Mouse (Mus musculus) hindbrain, embryonic 15.5 days (tissue): Measurements from ENCODE around the gene Ctnnb1. TPM values are rescaled to one million over a fixed set of nuclear protein-coding genes. Genes with fewer than 3 reads are reported as not detected.

Source experiments
- ATAC-seq: fragments of 200-750 bp; cut with Nextera tagmentation; 2 replicates; pipeline ENCODE4 v1.8.0; 2017; ENCODE audit warnings: low read depth, moderate number of reproducible peaks, moderate TSS enrichment; ENCODE audit not compliant: low FRiP score
- H3K27ac ChIP-seq: fragments of 300-500 bp; sonication (generic); replicated peaks from 2 replicates; pipeline ENCODE4 v1.5.1; 2015; ENCODE audit warnings: mild to moderate bottlenecking, inconsistent platforms
- H3K27me3 ChIP-seq: fragments of 300-500 bp; sonication (generic); 2 replicates; pipeline ENCODE4 v1.6.1; 2015; ENCODE audit warnings: control low read depth, inconsistent platforms
- H3K36me3 ChIP-seq: fragments of 300-500 bp; sonication (generic); 2 replicates; pipeline ENCODE4 v1.6.1; 2015; ENCODE audit warnings: control low read depth, inconsistent platforms
- H3K4me1 ChIP-seq: fragments of 300-500 bp; sonication (generic); replicated peaks from 2 replicates; pipeline ENCODE4 v1.6.1; 2015; ENCODE audit warnings: control low read depth, inconsistent platforms
- H3K4me2 ChIP-seq: fragments of 300-500 bp; sonication (generic); 2 replicates; pipeline ENCODE4 v1.6.1; 2015; ENCODE audit warnings: moderate library complexity, mild to moderate bottlenecking, inconsistent platforms
- H3K4me3 ChIP-seq: fragments of 300-500 bp; sonication (generic); 2 replicates; pipeline ENCODE4 v1.5.1; 2015; ENCODE audit warnings: mild to moderate bottlenecking, inconsistent platforms
- H3K9ac ChIP-seq: fragments of 300-500 bp; sonication (generic); 2 replicates; pipeline ENCODE4 v1.6.1; 2015; ENCODE audit warnings: inconsistent platforms
- H3K9me3 ChIP-seq: fragments of 300-500 bp; sonication (generic); 2 replicates; pipeline ENCODE4 v1.6.1; 2016; ENCODE audit warnings: control low read depth, inconsistent platforms
- WGBS: fragments of 180-500 bp; shearing (Covaris S2); methylation state at CpG from one replicate; pipeline ENCODE4 v1.1.7; 2015; 5-methylcytosine and 5-hydroxymethylcytosine counted together
- polyA plus RNA-seq: library from polyadenylated mRNA; unstranded; fragments of >200 nt; fragmentation: Nextera tagmentation; extraction: Ambion mirVana; gene quantifications from 2 replicates; pipeline ENCODE4 v1.2.1, GENCODE M21; 2015

Gene Ctnnb1
- polyA plus RNA-seq, 1 experiment from 2014 or later: 394 TPM

DNA sequence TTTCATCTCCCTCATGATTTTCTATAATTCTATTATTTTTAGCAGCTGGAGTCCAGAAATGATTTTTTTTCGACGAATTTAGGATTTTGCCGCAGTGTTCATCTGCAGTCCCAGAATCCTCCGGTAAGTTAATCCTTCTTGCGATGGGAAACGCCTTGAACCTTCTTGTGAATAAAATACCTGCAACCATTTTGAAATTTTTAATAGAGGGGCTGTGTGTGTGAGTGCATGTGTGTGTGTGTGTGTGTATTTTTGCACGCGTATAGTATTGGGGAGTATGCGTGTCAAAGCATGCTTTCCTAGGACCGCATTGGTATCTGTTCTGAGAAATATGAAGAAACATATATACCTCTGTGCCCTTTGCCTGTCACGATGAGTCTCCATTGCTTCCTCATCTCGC lies 1.0 kb downstream of the Ctnnb1 start:
- Histone ChIP-seq H3K4me3 (no peak overlapping the region), H3K36me3 (no peaks in the 10 kb centered on the region), H3K27ac (no peak overlapping the region), H3K9ac (no peak overlapping the region), H3K9me3 (no peaks in the 10 kb centered on the region), H3K4me2 (peak overlapping the region; percentile 12; the same call in 1 of the 2 replicates), H3K4me1 (peaks cover 11% of the 10 kb centered on the region), H3K27me3 (no peaks in the 10 kb centered on the region)
- 86% methylated on average over 12 of the region's 12 CpGs for WGBS
- ATAC-seq: no peak

DNA sequence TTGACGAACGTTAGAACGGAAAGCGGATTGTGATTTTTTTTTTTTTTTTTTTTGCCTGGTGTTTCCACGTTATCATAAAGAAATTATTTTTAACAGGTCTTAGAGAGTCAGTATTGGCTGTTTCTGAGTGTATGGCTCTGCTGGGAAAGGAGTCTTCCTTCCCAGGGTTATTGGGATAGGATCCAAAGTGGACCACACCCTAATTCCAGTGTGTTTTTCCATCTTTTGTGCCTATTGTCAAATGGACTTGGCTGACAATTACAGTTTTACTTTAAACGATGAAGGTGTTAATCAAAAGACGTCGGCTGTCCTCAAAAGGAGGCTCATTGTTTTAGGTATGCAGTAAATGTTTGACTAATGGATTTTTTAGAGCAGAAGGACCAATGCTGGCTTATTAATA lies 1.8 kb downstream of the Ctnnb1 start:
- Histone ChIP-seq H3K27me3 (no peaks in the 10 kb centered on the region), H3K4me3 (no peak overlapping the region), H3K4me1 (peaks cover 19% of the 10 kb centered on the region), H3K9ac (no peak overlapping the region), H3K27ac (no peak overlapping the region), H3K9me3 (no peaks in the 10 kb centered on the region), H3K36me3 (no peaks in the 10 kb centered on the region), H3K4me2 (no peak overlapping the region)
- WGBS: 67% methylated on average over 8 of the region's 8 CpGs
- ATAC-seq: no peak

DNA sequence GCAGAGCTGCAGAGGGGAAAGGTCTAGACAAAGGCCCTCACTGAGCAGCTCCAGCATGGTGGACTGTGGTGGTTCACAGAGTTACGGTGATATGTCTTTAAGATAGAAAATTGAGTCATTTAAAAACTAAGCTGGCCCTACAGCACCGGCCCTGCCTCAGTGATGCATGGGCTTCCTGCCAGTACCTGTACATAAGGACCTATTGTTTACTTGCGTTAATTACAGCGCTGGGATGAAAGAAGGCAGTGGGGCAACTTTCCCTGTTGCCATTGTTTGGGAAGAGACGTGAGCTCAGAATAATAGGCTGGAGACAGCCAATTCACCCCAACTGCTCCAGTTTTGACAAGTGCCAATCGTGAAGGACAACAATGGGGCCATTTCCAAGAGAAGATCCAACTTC lies 3.4 kb downstream of the Ctnnb1 start:
- no peaks in the 10 kb centered on the region for H3K9me3 ChIP-seq
- H3K4me2 ChIP-seq: no peak overlapping the region
- no peak for ATAC-seq
- H3K36me3 ChIP-seq: no peaks in the 10 kb centered on the region
- no peak overlapping the region for H3K9ac ChIP-seq
- no peaks in the 10 kb centered on the region for H3K27me3 ChIP-seq
- H3K27ac ChIP-seq: 0 out of 2 replicates have a peak overlapping the region, but pooled peaks have one; percentile 65
- WGBS: 30% methylated on average over 6 of the region's 6 CpGs
- H3K4me1 ChIP-seq: peaks cover 34% of the 10 kb centered on the region
- H3K4me3 ChIP-seq: no peak overlapping the region

DNA sequence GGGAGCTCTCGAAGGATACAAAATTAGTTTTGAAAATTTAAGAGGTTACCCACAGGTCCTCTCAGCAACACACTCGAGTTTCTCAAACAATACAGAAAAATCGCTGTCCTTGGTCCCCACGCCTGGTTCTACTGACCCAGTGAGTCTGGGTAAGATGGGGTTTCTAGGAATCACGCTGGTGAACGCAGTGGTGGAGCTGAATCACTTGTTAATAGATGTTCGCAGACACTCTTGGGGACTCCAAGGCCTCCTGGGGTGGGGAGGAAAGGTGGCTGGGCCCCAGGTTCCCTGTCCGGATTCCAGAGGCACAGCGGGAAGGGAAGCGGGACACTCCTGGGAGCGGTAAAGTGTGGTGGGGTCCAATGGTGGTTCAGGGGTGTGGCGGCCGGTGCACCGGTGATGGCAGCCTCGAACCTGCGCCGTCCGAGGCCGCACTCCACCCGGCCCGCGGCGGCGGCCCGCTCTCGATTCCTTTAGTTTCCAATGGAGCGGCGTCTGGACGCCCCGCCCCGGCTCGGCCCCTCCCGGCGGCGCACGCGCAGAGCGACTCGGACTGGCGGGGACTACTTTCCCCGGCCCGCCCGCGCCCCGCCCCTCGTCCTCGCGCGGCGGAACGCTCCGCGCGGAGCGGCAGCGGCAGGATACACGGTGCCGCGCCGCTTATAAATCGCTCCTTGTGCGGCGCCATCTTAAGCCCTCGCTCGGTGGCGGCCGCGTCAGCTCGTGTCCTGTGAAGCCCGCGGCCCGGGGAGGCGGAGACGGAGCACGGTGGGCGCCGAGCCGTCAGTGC lies 4.0 kb downstream of the Ctnnb1 start:
- H3K27ac ChIP-seq: peak overlapping the region; percentile 94
- WGBS: 7% methylated on average over 48 of the region's 78 CpGs
- peaks cover 41% of the 10 kb centered on the region for H3K4me1 ChIP-seq

DNA sequence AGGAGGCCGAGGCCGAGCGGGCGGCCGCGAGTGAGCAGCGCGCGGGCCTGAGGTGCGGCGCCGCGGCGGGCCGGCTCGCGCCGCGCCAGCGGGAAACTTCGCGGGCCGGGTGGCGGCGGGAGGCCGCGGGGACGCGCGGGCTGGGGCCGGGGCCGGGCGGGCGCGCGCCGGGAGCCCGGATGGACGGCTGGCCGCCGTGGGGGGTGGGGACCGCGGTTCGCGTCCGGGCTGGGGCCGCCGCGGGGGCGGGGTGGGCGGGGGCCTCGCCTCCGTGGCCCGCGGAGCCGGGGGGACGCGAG lies 4.5 kb downstream of the Ctnnb1 start:
- Histone ChIP-seq H3K9me3 (no peaks in the 10 kb centered on the region), H3K4me2 (peak overlapping the region; percentile 57), H3K27ac (peak overlapping the region; percentile 94), H3K4me1 (peaks cover 46% of the 10 kb centered on the region), H3K36me3 (no peaks in the 10 kb centered on the region), H3K27me3 (no peaks in the 10 kb centered on the region), H3K4me3 (peak overlapping the region; percentile 77), H3K9ac (peak overlapping the region; percentile 87)
- WGBS: 0% methylated on average over 15 of the region's 58 CpGs
- ATAC-seq: no peak; the same call in 1 of the 2 replicates

More for the DNA sequence above, 4.0 kb downstream of the Ctnnb1 start:
- Histone ChIP-seq H3K27me3 (no peaks in the 10 kb centered on the region), H3K36me3 (no peaks in the 10 kb centered on the region), H3K4me3 (peak overlapping the region; percentile 77), H3K9me3 (no peaks in the 10 kb centered on the region), H3K4me2 (peak overlapping the region; percentile 57), H3K9ac (peak overlapping the region; percentile 87)
- ATAC-seq: peak; percentile 92

DNA sequence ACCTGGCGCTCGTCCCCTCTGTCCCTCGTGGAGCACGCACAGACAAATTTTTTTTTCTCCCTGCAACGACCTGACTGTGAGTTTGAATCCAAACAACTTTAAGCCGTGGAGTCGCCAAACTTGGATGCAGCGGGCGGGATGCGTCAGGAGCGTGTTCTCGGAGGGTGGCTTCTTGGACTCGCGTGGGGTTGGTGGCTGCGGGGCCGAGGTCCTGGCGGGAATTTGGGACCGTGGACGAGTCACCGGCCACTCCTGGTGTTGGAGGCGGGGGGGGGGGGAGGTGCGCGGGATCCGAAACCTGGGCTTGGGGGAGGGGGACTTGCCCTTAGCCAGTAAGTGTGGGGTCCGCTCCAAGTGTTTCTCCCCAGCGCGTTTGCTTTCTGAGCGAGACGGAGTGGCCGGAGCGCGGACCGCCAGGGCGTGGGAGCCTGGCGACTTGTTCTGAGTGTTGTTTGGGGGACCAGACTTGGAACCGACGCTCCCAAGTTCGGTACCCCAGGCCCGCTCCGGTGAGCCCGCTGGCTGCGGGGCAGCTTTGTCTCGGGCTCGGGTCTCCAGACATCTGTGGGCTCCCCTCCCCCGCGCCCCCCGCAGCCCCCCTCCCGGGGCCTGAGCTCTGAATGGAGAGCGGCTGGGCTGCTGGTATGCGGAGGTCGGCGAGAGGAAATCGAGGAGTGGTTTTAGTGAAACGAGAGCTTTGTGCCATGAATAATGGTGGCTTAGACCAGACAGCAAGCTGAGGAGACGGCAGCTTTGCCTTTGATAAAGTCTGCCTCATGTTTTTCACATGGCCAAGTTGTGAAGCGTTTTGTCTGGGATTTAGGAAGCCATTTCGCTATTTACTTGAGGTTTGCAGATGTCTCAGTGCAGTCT lies 5.1 kb downstream of the Ctnnb1 start:
- WGBS: under 1% methylated on average over 55 of the region's 57 CpGs
- peak overlapping the region; percentile 94 for H3K27ac ChIP-seq

DNA sequence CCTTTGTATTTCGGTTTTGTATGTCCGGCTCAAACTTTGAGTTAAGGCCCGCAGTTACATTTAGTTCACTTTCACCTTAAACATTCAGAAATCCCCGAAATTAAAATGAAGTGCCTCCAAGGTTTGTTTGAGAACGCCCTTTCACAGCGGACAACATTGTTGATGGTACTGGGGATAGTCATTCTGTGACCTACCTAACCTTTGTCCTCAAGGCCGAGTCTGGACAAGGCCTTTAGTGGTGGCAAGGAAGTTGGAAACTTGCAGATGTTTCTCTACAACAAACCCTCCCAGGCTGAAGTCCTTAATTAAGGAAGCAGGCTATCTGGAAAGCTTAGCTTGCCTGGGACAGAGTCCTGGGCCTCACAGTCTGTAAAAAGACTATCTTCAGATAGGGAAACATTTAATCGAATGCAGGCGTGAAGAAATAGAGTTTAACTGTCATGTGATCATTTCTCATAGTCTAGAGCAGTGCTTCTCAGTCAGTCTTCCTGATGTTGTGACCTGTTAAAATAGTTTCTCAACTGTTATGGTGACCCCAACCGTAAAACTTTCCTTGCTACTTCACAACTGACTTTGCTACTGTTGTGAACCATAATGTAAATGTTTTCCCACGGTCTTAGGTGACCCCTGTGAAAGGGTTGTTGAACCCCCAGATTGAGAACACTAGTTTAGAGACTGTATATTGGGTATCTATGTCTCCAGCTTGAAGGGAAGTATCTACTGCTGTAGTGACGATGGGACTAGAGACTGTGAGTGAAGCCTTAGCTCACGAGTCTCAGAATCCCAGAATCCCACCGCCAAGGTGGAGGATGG lies 6.0 kb downstream of the Ctnnb1 start:
- 11% methylated on average over 14 of the region's 14 CpGs for WGBS
- H3K4me3 ChIP-seq: peak overlapping the region; percentile 77
- H3K27me3 ChIP-seq: no peaks in the 10 kb centered on the region
- no peaks in the 10 kb centered on the region for H3K9me3 ChIP-seq
- H3K36me3 ChIP-seq: no peaks in the 10 kb centered on the region
- peak overlapping the region; percentile 94 for H3K27ac ChIP-seq
- H3K4me2 ChIP-seq: peak overlapping the region; percentile 57
- peaks cover 59% of the 10 kb centered on the region for H3K4me1 ChIP-seq
- no peak for ATAC-seq
- peak overlapping the region; percentile 87 for H3K9ac ChIP-seq

More for the DNA sequence above, 5.1 kb downstream of the Ctnnb1 start:
- Histone ChIP-seq H3K4me2 (peak overlapping the region; percentile 57), H3K27me3 (no peaks in the 10 kb centered on the region), H3K9me3 (no peaks in the 10 kb centered on the region), H3K36me3 (no peaks in the 10 kb centered on the region), H3K4me3 (peak overlapping the region; percentile 77), H3K4me1 (peaks cover 50% of the 10 kb centered on the region), H3K9ac (peak overlapping the region; percentile 87)
- ATAC-seq: peak; percentile 21

DNA sequence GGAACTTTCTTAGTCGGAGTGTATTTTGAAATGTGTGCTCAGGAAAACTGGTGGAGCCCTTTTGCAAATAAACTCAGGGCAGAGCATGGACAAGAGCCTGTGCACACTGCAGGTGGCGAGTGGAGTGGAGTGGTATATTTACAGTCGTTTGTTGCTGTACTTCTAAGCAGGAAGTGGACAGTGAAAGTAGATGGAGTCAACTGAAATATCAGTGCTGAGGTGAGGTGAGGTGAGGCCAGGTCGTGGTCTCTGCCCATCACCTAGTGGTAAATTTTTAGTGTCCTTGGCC lies 6.6 kb downstream of the Ctnnb1 start:
- Histone ChIP-seq H3K4me1 (peaks cover 62% of the 10 kb centered on the region), H3K36me3 (no peaks in the 10 kb centered on the region), H3K27me3 (no peaks in the 10 kb centered on the region), H3K9ac (peak overlapping the region; percentile 87; the same call in 1 of the 2 replicates), H3K4me3 (peak overlapping the region; percentile 77), H3K27ac (no peak overlapping the region), H3K9me3 (no peaks in the 10 kb centered on the region), H3K4me2 (peak overlapping the region; percentile 57)
- ATAC-seq: no peak
- WGBS: 25% methylated on average over 4 of the region's 4 CpGs

DNA sequence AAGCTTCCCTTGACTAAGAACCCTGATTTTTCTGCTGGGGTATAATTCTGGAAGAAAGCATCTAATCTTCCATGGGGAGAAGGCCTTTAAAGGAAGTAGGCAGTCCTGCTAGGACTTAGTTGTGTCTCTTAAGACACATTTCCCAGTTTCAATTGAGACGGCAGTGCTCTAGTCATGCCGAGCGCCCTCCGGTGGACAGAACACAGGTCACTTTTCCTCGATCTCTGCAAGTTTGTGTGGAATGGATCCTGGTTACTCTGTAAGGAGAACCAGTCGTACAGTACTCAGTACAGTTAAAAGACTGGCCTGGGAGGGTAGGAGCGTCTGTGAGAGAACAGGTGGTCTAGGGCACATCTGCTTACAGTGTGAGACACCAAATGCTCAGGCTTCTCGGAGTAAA lies 7.3 kb downstream of the Ctnnb1 start:
- H3K9ac ChIP-seq: no peak overlapping the region
- no peak for ATAC-seq

DNA sequence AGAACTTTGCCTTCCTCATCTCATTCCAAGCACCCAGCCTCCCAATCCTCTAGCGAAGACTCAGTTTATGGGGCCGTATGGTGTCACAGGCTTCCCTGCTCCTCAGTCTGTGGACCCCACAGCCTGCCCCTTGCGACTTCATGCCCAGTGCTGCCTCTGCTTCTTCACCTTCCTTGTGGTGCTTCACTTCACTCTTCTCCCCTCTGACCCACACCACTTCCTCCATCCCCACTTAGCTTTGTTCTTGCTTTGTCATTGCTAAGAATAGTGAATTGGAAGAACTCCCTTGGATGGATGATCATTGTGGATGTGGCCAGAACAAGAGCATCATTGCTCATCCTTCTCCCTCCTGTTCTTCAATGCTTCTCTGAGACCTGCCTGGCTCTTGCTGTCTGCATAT lies 11.8 kb downstream of the Ctnnb1 start:
- 88% methylated on average over 3 of the region's 3 CpGs for WGBS
- no peak overlapping the region for H3K9ac ChIP-seq
- ATAC-seq: no peak
- H3K36me3 ChIP-seq: no peaks in the 10 kb centered on the region
- H3K4me2 ChIP-seq: no peak overlapping the region
- no peaks in the 10 kb centered on the region for H3K27me3 ChIP-seq
- H3K27ac ChIP-seq: no peak overlapping the region
- H3K4me1 ChIP-seq: peaks cover 61% of the 10 kb centered on the region
- no peak overlapping the region for H3K4me3 ChIP-seq
- no peaks in the 10 kb centered on the region for H3K9me3 ChIP-seq

More for the DNA sequence above, 7.3 kb downstream of the Ctnnb1 start:
- H3K27me3 ChIP-seq: no peaks in the 10 kb centered on the region
- H3K4me3 ChIP-seq: peak overlapping the region; percentile 77
- peaks cover 62% of the 10 kb centered on the region for H3K4me1 ChIP-seq
- peak overlapping the region; percentile 57 for H3K4me2 ChIP-seq
- H3K27ac ChIP-seq: no peak overlapping the region
- no peaks in the 10 kb centered on the region for H3K9me3 ChIP-seq
- no peaks in the 10 kb centered on the region for H3K36me3 ChIP-seq
- 16% methylated on average over 8 of the region's 8 CpGs for WGBS

DNA sequence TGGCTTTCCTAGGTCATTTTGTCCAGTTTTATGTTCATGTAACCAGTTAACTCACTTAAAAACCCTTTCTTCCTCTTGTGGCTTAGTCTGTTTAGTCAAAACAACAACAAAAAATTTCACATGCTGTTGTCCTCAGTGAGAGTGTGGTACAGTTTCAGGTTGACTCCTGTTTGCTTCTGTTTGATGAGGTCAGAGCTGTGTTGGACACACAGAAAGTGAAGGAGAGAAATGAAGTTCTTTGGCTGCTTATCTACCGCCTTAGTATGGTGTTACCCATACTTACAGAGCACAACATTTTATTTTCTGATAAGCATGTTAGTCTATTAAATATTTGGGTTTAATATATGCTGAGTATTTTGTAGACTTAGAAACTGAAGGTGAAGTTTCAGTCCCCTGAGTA lies 14.7 kb downstream of the Ctnnb1 start:
- Histone ChIP-seq H3K9me3 (no peaks in the 10 kb centered on the region), H3K27ac (no peak overlapping the region), H3K4me1 (peaks cover 49% of the 10 kb centered on the region), H3K27me3 (no peaks in the 10 kb centered on the region), H3K4me2 (no peak overlapping the region), H3K36me3 (no peaks in the 10 kb centered on the region), H3K9ac (no peak overlapping the region), H3K4me3 (no peak overlapping the region)
- ATAC-seq: no peak
- WGBS: 84% methylated on average over 1 of the region's 1 CpGs

DNA sequence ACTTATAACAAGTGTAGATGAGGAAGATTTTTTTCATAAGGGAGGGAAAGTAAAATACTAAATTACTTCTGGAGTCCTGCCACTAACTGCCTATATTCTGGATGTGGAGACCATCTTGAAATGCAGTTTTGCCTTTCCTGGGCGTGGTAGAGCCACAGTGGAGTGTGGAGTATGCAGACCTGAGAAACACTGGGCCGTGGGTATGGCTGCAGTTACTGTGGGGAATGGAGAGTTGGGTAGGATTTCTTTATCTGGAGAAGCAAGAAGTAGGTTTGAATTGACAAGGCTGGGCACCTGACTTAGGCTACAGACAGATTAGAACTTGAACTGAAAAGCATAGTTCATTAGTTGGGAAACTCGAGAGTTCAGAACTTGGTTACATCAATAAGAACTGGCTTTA lies 15.2 kb downstream of the Ctnnb1 start:
- no peak for ATAC-seq
- Histone ChIP-seq H3K27me3 (no peaks in the 10 kb centered on the region), H3K4me3 (no peak overlapping the region), H3K4me1 (peaks cover 46% of the 10 kb centered on the region), H3K4me2 (no peak overlapping the region), H3K9me3 (no peaks in the 10 kb centered on the region), H3K27ac (no peak overlapping the region), H3K36me3 (no peaks in the 10 kb centered on the region), H3K9ac (no peak overlapping the region)
- 78% methylated on average over 3 of the region's 3 CpGs for WGBS
